Mouse (Mus musculus): ENCODE results near the gene Tbk1.

Gene Tbk1

GRCm38 (mm10) chr10:121586675-121587370 is at the start of gene Tbk1:
TSS of gene Tbk1 (minus strand) at chr10:121586787.
- peak; percentile 91 for DNase-seq (ENCODE audit: low spot score)

- no peak for DNase-seq (ENCODE audit: low spot score)
Measured at GRCm38 (mm10) chr10:121636276-121636675, 49.7 kb upstream of the Tbk1 start.

DNA sequence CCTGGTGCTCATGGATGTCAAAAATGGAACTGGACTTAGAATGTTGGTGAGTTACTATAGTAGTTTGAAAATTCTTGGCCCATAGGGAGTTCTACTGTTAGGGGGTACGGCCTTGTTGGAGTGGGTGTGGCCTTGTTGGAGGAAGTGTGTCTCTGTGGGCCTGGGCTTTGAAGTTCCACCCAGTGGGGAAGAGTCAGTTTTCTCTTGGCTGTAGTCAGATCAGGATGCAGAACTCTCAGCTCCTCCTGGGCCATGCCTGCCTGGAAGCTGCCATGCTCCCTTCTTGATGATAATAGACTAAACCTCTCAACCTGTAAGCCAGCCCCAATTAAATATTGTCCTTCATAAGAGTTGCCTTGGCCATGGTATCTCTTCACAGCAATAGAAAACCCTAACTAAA is 47.6 kb upstream of the Tbk1 start:
- DNase-seq (ENCODE audit: low spot score): no peak

GRCm38 (mm10) chr10:121628561-121629040 is 42.0 kb upstream of the Tbk1 start:
- DNase-seq (ENCODE audit: low spot score): no peak

DNA sequence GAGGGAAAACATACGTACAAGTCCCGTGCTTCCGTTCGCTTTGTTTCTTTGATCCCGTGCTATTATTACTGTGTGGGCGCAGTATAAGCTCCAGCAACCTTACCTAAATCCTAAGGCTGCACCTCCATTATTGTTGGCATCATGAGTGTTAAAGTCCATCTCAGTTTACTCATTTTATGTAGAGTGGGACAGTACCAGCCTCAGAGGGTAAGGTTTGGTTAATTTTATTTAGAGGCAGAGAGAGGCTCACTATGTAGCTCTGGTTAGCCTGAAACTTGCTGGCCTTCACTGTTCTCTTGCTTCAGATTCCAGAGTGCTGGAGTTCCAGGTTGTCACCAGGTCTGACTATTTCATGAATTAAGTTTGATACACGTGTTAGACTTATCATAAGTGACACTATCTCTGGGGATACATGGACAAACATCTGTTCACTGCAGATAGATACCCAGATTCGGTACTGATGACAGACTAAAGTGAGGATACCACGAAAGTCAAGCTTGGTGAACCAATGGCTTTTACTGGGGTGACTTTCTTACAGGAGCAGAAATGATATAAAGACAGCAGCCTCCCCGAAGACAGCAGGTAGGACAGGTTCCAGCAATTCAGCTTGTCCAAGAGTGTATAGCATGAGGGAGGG is 40.7 kb upstream of the Tbk1 start:
- DNase-seq (ENCODE audit: low spot score): no peak

DNA sequence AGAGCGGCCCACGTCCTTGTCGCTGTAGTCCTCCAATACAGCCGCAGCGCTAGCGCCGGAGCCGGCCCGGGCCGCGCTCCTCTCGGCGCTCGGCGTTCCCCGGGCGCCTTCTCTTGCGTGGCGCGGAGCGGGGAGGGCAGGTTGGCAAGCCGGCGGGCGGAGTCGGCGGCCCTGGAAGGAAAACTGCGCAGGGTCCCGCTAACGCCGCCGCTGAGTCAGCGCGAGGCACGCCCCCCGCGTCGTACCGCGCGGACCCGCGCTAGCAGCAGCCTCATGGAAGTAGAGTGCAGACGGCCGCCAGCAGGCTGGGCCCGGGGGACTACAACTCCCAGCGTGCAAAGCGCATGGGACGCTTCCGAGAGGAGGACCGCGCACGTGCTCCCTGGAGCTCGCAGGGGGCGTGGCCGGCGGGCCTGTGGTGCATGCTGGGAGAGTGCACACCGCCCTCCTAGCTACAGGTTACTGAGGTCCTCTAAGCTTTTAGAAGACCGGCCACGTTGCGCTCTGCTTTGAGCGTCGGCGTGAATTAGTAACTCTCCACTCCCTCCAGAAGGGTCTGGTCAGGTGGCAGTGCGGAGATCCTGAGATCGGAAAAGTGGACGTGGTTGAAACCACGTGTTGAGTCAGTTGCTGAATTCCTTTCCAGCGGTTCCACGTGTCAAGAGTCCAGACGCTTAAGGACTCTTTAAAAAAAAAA is 39.7 kb upstream of the Tbk1 start, which contains the start of gene Xpot:
Xpot (minus strand) TSS at position 147 of the 697 bp plus-strand sequence.
- DNase-seq (ENCODE audit: low spot score): peak; percentile 98

GRCm38 (mm10) chr10:121625407-121626185 is 39.0 kb upstream of the Tbk1 start:
- no peak for DNase-seq (ENCODE audit: low spot score)

DNA sequence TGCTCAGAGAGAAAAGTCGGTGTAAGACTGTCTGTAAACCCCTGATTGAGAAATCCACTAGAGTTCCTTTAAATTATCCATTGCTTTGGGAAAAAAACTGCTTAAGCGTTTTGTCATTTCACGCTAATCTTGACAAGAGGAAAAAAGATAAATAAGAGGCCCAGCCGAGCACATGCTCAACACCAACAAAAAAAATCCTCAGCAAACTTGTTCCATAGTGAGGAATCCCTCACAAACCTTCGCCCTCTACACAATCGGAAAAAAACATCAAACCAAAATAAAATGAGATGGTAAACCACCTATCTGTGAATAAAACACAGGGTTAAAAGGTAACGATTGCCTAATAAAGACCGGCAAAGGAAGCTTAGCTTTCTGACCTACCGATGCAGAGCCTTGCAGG is 38.4 kb upstream of the Tbk1 start:
- no peak for DNase-seq (ENCODE audit: low spot score)

DNA sequence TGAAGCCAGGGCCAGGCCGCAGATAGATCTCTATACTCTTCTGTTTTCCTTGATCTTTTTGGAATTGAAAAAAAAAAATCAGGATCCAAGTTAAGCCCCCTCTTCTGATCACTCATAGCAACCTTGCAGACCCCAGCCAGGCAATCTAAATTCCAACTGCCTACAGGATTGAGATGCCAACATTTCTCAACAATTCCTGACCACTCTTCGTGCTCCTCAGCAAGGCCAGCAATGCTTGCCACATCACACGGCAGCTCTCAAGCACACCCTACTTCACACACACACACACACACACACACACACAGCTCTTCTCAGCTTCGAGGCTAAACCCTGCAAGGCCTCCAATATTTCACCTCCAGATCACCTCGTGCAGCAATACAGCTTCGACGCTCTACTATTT is 37.1 kb upstream of the Tbk1 start:
- DNase-seq (ENCODE audit: low spot score): no peak

DNA sequence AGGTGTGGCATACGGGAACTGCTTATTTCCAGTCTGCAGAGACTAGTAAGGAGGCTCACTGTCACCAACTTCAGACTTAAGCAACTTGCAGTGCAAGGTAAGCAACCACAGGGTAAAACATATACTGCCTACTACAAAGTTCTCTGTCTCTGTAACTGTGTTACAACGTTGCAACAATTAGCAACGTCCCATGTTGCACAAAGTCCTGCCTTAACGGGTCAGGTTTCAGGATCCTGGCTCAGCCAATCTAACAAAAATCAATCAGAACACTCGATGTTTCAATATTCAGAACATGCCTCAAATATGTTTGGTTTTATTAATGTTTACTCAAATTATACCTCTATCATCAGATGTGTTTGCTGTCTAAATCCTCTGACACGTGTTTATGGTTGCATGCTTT is 35.8 kb upstream of the Tbk1 start:
- no peak for DNase-seq (ENCODE audit: low spot score)

DNA sequence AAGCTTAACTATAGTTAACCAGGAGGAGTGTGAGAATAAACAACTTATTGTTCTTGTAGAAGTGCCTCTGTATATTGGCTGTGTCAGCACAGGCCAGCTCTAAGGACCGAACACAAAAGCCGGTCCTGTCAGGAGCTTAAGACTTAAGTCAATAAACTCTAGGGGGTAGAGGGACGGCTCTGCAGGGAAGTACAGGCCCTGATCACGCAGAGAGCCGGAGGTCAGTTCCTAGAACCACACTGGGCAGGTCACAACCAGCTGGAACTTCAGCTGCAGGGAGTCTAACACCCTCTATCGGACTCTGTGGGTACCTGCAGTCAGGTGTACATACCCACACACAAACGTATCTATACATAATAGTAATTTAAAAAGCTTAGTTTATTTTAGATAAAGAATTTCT is 29.3 kb upstream of the Tbk1 start:
- peak; percentile 66 for DNase-seq (ENCODE audit: low spot score)

DNA sequence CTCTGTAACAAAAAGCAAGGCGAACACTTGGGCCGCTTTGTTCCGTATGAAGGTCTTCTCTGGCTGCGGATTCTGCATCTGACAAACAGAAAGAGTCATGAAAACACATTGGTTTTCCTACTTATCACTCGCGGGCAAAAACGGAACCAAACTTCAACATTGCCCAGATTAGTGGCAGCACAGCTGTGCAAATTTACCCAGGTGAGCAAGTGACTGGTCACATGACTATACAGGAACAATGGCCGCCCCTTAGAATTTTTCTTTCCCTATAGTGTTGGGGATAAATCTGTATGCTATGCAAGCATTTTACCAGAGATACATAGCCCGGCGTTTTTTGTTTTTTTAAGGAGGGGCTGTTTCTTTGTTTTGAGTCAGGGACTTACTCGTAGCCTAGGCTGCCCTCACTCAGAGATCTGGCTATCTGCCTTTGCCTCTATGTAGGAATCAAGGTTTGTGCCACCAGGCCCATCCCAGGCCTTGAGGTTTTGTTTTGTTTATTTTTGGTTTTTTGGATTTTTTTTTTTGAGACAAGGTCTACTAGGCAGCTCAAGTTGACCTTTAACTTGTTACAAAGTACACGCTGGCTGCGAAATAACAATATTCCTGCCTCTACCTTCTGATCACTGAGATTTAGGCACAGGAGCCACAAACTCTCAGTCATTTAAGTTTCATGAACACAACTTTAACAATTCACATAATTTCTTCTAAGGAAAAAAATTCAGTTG is 28.7 kb upstream of the Tbk1 start:
- peak; percentile 28 for DNase-seq (ENCODE audit: low spot score)

DNA sequence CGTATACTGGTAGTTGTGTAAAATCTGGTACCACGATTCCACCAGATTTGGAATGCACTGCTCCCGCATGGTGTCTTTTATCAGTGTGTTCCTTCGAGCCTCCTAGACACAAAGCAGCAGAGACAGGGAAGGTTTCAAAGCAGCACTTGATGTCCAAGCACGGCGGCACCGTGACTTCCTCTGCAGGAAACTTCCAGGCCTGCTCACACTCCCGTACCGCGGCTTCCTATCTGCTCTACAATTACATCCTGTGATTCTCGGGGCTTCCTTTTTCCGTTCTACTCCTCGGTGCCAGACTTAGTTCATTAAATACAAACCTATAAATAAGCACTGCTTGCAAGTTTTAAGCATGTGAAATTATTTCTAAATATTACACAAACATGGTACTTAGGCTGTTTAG is 27.0 kb upstream of the Tbk1 start:
- DNase-seq (ENCODE audit: low spot score): no peak

DNA sequence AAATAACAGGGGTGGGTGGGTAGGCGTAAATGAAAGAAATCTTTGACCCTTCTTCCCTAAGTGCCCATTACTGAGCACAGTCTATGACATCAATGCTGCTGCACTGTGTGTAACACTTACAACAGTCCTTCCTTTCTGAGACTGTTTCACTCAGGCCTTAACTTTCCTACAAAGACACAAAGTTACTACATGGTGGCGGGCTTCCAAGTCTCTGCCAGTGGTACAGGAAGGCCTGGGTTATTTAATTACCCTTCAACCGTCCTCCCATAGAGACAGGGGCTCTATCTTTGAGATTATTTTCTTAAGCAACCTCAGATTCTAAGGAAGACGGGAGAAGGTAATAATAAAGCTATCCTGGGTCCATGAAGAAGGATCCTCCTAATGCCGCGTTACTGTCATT is 25.9 kb upstream of the Tbk1 start:
- no peak for DNase-seq (ENCODE audit: low spot score)

DNA sequence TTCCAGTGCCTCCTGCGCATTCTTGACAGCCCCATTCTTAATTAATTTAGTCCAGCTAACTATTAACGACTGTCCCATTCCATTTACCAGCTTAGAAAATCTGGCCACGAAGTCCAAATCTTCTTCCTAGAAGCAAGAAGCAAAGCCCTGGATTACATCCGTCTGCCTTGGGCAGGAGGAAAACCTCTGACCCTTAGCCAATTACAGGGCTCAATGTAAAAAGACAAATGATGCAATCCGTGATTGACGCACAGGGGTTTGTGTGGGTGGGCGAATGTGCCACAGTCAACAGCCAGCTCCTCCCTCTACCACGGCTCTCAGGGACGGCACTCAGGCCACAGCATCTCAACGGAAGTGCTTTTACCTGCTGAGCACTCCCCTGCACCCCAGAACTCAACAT is 25.0 kb upstream of the Tbk1 start:
- DNase-seq (ENCODE audit: low spot score): no peak

DNA sequence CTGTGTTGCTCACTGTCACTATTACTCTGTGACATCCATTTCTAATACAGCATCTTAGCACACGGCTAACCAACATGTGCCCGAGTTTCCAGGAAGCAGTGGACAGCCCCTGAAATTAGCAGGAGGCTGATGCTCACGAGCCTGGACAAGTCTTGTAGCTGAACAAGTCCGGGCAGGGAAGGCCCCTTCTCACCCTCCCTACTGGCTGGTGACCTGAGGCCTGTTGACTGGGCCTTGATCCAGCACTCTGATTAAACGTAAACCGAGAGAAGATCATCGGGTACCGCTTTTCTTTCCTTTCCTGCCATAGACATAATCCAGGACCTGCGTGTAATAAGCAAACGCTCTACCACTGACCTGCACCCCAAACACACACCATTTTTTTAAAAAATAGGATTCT is 21.6 kb upstream of the Tbk1 start:
- no peak for DNase-seq (ENCODE audit: low spot score)

- DNase-seq (ENCODE audit: low spot score): no peak
Measured at GRCm38 (mm10) chr10:121604632-121605344, 18.2 kb upstream of the Tbk1 start.

DNA sequence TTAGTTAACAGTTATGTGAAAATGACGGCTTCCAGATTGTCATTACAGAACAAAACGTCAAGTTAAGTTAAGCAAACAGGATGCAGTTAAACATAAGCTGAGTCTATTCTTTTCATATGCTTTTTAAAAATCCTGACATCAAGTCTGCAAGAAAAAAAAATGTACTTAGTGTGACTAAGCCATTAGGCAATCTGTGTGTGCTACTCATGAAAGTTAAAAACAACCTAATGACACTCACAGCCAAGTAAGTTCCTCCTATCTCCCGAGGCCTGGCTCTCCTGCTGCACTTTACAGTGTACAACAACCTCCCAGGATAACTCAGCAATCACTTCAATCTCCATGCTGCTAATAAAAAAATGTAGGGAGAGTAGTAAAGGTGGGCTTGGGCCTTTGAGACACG is 17.0 kb upstream of the Tbk1 start:
- no peak for DNase-seq (ENCODE audit: low spot score)

DNA sequence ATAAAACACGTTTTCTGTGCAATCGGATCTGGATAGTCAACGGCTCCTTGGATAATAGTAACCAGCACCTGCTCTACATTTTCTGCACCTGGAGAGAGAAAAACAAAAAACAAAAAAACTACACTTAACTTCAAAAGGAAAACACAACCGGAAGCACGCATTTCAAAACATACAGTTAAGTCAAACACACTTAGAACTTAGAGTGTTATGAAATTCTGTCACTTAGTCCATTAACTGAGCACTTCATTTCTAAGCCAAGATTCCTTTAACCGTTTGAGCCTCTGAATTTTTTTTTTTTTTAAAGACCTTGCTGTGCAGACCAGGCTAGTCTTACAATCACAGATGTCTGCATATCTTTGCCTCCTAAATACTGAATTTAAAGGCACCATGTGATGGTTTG is 14.7 kb upstream of the Tbk1 start:
- no peak for DNase-seq (ENCODE audit: low spot score)

DNA sequence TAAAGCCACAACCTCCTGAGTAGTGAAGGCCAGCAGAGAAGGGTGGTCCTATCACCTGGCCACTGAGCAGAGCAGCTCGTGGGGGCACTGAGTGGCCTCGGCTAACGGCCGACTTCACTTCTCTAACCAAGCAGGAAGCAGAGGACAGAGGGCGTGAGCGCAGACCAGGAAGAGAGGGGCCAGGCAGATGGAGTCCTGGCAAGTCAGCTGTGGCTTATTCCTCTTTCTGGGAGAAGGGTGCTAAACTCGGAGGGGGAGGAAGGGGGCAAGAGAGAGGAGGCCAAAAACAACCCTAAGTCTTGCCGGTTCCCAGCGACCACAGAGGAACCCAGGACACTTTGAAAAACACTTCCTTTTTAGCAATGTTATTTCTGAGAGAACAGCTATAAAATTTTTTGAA is 10.0 kb upstream of the Tbk1 start:
- no peak for DNase-seq (ENCODE audit: low spot score)

DNA sequence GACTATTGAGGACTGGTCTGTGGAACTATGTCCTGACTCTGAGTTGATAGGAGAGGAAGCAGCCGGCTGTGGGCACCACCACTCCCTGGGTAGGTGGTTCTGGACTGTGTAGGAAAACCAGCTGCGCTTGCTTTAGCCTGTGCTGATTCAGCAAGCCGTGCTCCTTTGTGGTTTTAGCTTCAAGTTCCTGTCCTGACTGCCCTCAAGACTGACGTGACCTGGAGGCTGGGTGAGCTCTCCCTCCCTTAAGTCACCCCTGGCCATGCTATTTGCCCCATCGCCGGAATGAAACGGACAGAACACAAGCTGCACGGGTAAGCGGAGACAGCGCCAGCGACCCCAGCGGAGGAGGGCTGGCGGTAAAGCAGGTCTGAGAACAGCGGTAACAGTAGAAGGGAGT is 4.5 kb upstream of the Tbk1 start:
- DNase-seq (ENCODE audit: low spot score): no peak
